Mouse (Mus musculus): ENCODE results near the gene Zfp618. TPM values are rescaled to one million over a fixed set of nuclear protein-coding genes. Genes with fewer than 3 reads are reported as not detected.

Zfp618 gene
- total and polyA plus RNA-seq, 3 experiments, result not detected

DNA sequence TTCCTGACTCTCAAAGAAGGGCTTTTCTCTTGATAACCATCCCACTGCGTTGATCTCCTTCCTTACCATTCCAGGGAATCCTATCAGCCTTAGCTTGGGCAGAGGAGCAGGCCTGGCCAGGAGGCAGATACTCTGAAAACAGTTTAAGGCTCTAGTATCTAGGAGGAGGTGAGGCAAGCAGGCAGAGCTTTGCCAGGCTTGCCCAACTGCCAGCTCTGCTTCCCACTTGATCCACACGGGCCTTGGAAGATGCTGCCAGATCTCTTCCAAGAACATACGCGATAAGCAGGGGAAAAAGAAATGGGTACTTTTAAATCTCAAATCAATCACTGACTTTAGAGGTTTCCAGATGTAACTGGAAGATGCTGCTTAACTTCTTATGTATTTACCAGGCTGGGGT lies 1.6 kb upstream of the Zfp618 start:
- Histone ChIP-seq H3K4me3 (ENCODE audit: control insufficient read depth in 1 of 2, insufficient read depth in 1 of 2, low read depth in 2 of 2, low read length in 2 of 2) (no peak overlapping the region), H3K27ac (ENCODE audit: control insufficient read depth, low read depth, low read length) (no peak overlapping the region), H3K4me1 (ENCODE audit: control insufficient read depth in 1 of 2, insufficient read depth in 2 of 2, low read length in 2 of 2) (no peaks in the 10 kb centered on the region), H3K36me3 (ENCODE audit: control insufficient read depth in 1 of 2, insufficient read depth in 2 of 2, low read length in 2 of 2) (no peaks in the 10 kb centered on the region), H3K9ac (ENCODE audit: control insufficient read depth, low read depth, low read length, poor library complexity, severe bottlenecking) (no peak overlapping the region), H3K9me3 (replicated peaks; ENCODE audit: insufficient read depth, low read length) (no peaks in the 10 kb centered on the region), H3K79me2 (ENCODE audit: control insufficient read depth, insufficient read depth, low read length, poor library complexity) (no peaks in the 10 kb centered on the region), H3K27me3 (ENCODE audit: control insufficient read depth in 1 of 2, insufficient read depth in 2 of 2, low read length in 2 of 2) (no peaks in the 10 kb centered on the region)
- no peak for DNase-seq (ENCODE audit: low read depth, low spot score)
- no peak for TF ChIP-seq RAD21 (IDR thresholded peaks at IDR 0.05; ENCODE audit: low read depth, low read length)
- TF ChIP-seq EP300 (IDR thresholded peaks at IDR 0.05; ENCODE audit: low read depth in 1 of 2, low read length in 2 of 2), result no peak
- no peak for TF ChIP-seq MAFK (IDR thresholded peaks at IDR 0.05; ENCODE audit: borderline replicate concordance, low read depth, low read length)
- no peak for TF ChIP-seq TAL1 (IDR thresholded peaks at IDR 0.05; ENCODE audit: low read length)
- TF ChIP-seq POLR2AphosphoS2 (IDR thresholded peaks at IDR 0.05; ENCODE audit: low read length), result no peak
- no peak for TF ChIP-seq USF1 (IDR thresholded peaks at IDR 0.05; ENCODE audit: low read depth, low read length)
- TF ChIP-seq MAZ (IDR thresholded peaks at IDR 0.05; ENCODE audit: low read depth, low read length), result no peak
- no peak for TF ChIP-seq MYC (IDR thresholded peaks at IDR 0.05; ENCODE audit: low read depth, low read length)
- no peak for TF ChIP-seq ETS1 (IDR thresholded peaks at IDR 0.05; ENCODE audit: low read depth, low read length)
- no peak for TF ChIP-seq BHLHE40 (IDR thresholded peaks at IDR 0.05; ENCODE audit: borderline replicate concordance, low read depth, low read length)
- no peak for TF ChIP-seq GATA1 (IDR thresholded peaks at IDR 0.05; ENCODE audit: low read depth, low read length)
- TF ChIP-seq POLR2A (IDR thresholded peaks at IDR 0.05; ENCODE audit: control insufficient read depth in 1 of 2, insufficient read depth in 1 of 2, low read depth in 1 of 2, low read length in 2 of 2, poor library complexity in 1 of 2), result no peak
- TF ChIP-seq MYB (IDR thresholded peaks at IDR 0.05; ENCODE audit: low read depth, low read length), result no peak
- TF ChIP-seq NELFE (IDR thresholded peaks at IDR 0.05; ENCODE audit: low read depth, low read length), result no peak
- no peak for TF ChIP-seq ELF1 (IDR thresholded peaks at IDR 0.05; ENCODE audit: low read depth, low read length)
- TF ChIP-seq E2F4 (IDR thresholded peaks at IDR 0.05; ENCODE audit: borderline replicate concordance, low read depth, low read length), result no peak
- TF ChIP-seq ZNF384 (IDR thresholded peaks at IDR 0.05; ENCODE audit: low read depth, low read length), result no peak

DNA sequence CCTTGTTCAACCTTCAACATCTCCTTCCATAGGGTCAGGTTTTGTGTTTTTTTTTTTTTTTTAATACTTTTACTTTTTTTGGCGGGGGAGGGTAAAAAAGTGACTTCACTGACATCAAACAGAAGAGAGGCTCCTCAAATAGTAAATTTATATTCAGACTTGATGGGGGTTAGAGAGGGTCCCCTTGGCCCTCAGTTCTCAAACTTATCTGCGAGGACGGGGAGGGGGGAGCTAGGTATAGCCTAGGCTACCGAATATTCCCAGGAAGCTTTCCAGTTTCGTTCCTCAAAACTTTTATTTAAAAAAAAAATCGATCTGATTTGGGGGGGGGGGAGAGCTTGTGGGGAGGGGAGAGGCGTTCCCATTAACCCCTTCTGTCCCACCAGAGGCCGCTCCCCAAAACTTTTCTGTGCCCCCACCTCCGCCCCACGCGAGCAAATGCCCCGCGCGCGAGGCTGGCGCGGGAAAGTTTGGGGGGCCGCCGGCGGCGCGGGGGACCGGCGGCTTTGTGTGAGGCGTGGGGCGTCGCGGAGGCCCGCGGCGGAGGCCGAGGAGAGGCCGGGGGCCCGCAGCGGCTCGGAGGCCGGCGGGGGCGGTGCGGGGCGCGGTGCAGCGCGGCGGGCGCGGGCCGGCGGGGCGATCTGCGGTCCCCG lies 403 bp upstream of the Zfp618 start:
- Histone ChIP-seq H3K36me3 (ENCODE audit: control insufficient read depth in 1 of 2, insufficient read depth in 2 of 2, low read length in 2 of 2) (no peaks in the 10 kb centered on the region), H3K79me2 (ENCODE audit: control insufficient read depth, insufficient read depth, low read length, poor library complexity) (no peaks in the 10 kb centered on the region), H3K4me3 (ENCODE audit: control insufficient read depth in 1 of 2, insufficient read depth in 1 of 2, low read depth in 2 of 2, low read length in 2 of 2) (no peak overlapping the region), H3K4me1 (ENCODE audit: control insufficient read depth in 1 of 2, insufficient read depth in 2 of 2, low read length in 2 of 2) (no peaks in the 10 kb centered on the region), H3K9ac (ENCODE audit: control insufficient read depth, low read depth, low read length, poor library complexity, severe bottlenecking) (no peak overlapping the region), H3K27me3 (ENCODE audit: control insufficient read depth in 1 of 2, insufficient read depth in 2 of 2, low read length in 2 of 2) (no peaks in the 10 kb centered on the region), H3K9me3 (replicated peaks; ENCODE audit: insufficient read depth, low read length) (no peaks in the 10 kb centered on the region), H3K27ac (ENCODE audit: control insufficient read depth, low read depth, low read length) (no peak overlapping the region)
- TF ChIP-seq RAD21 (IDR thresholded peaks at IDR 0.05; ENCODE audit: low read depth, low read length), result no peak
- no peak for TF ChIP-seq MEF2A (IDR thresholded peaks at IDR 0.05; ENCODE audit: extremely low read depth, insufficient replicate concordance, low read depth, low read length, poor library complexity, severe bottlenecking)
- TF ChIP-seq MYB (IDR thresholded peaks at IDR 0.05; ENCODE audit: low read depth, low read length), result no peak
- no peak for TF ChIP-seq CHD1 (IDR thresholded peaks at IDR 0.05; ENCODE audit: low read depth, low read length)
- no peak for TF ChIP-seq MAZ (IDR thresholded peaks at IDR 0.05; ENCODE audit: low read depth, low read length)
- no peak for TF ChIP-seq USF2 (IDR thresholded peaks at IDR 0.05; ENCODE audit: borderline replicate concordance in 1 of 2, insufficient read depth in 1 of 2, low read depth in 1 of 2, low read length in 2 of 2)
- no peak for TF ChIP-seq EP300 (IDR thresholded peaks at IDR 0.05; ENCODE audit: low read depth in 1 of 2, low read length in 2 of 2)
- no peak for TF ChIP-seq KAT2A (conservative IDR thresholded peaks at IDR 0.05; ENCODE audit: low read depth, low read length)
- TF ChIP-seq TAL1 (IDR thresholded peaks at IDR 0.05; ENCODE audit: low read length), result no peak
- no peak for TF ChIP-seq ZKSCAN1 (IDR thresholded peaks at IDR 0.05; ENCODE audit: low read depth, low read length)
- TF ChIP-seq ELF1 (IDR thresholded peaks at IDR 0.05; ENCODE audit: low read depth, low read length), result no peak
- no peak for TF ChIP-seq MAFK (IDR thresholded peaks at IDR 0.05; ENCODE audit: borderline replicate concordance, low read depth, low read length)
- TF ChIP-seq NRF1 (IDR thresholded peaks at IDR 0.05; ENCODE audit: insufficient read depth, low read depth, low read length, poor library complexity, severe bottlenecking), result no peak
- no peak for TF ChIP-seq NELFE (IDR thresholded peaks at IDR 0.05; ENCODE audit: low read depth, low read length)
- TF ChIP-seq POLR2AphosphoS5 (IDR thresholded peaks at IDR 0.05; ENCODE audit: borderline replicate concordance, low read depth, low read length), result no peak
- TF ChIP-seq CTCF (IDR thresholded peaks at IDR 0.05 in 2 of 3, conservative IDR thresholded peaks at IDR 0.05 in 1 of 3; ENCODE audit: control insufficient read depth in 1 of 3, insufficient read depth in 1 of 3, low read depth in 2 of 3, low read length in 3 of 3, poor library complexity in 1 of 3, severe bottlenecking in 1 of 3), result no peak
- TF ChIP-seq UBTF (IDR thresholded peaks at IDR 0.05; ENCODE audit: borderline replicate concordance, insufficient read depth, low read depth, low read length), result no peak
- TF ChIP-seq BHLHE40 (IDR thresholded peaks at IDR 0.05; ENCODE audit: borderline replicate concordance, low read depth, low read length), result no peak
- TF ChIP-seq GATA1 (IDR thresholded peaks at IDR 0.05; ENCODE audit: low read depth, low read length), result no peak
- no peak for DNase-seq (ENCODE audit: low read depth, low spot score)

Data from MEL (cell line).